Mouse (Mus musculus): ENCODE data around the gene Cnot3. TPM values are rescaled to one million over a fixed set of nuclear protein-coding genes. Genes with fewer than 3 reads are reported as not detected.
"Not testable (repeated sequence)": the region's sequence is repeated elsewhere in the genome, so short reads cannot be mapped to it uniquely, and the experiment has no call there.

Gene Cnot3
- 71.6 and 75.9 TPM in 2 replicates for total RNA-seq (2021)
- long read RNA-seq, full-length matches to known transcripts = 11 of 16 reads
- long read RNA-seq, partial matches to known transcripts = 3 of 16 reads
- long read RNA-seq, other reads (novel, unspliced or antisense) = 2 of 16 reads

GRCm38 (mm10) chr7:3644672-3645487 lies at the start of gene Cnot3:
Gene Cnot3 (plus strand): TSS chr7:3645268.
- DNase-seq = peak; percentile 96

GRCm38 (mm10) chr7:3597755-3598154 lies 47.3 kb upstream of the Cnot3 start:
- DNase-seq = not testable (repeated sequence)

GRCm38 (mm10) chr7:3601119-3601518 lies 43.9 kb upstream of the Cnot3 start:
- DNase-seq = peak; percentile 57

GRCm38 (mm10) chr7:3606798-3607197 lies 38.3 kb upstream of the Cnot3 start:
- no peak for DNase-seq

- no peak for DNase-seq
These were observed 37.7 kb upstream of the Cnot3 start for GRCm38 (mm10) chr7:3607391-3607790.

GRCm38 (mm10) chr7:3608668-3609067 lies 36.4 kb upstream of the Cnot3 start:
- DNase-seq = no peak

- DNase-seq = peak; percentile 57
These were observed 36.0 kb upstream of the Cnot3 start for GRCm38 (mm10) chr7:3609082-3609481.

- DNase-seq = no peak
These were observed 34.6 kb upstream of the Cnot3 start for GRCm38 (mm10) chr7:3610437-3610836.

GRCm38 (mm10) chr7:3611006-3611405 lies 34.1 kb upstream of the Cnot3 start:
- no peak for DNase-seq

GRCm38 (mm10) chr7:3614021-3614420 lies 31.0 kb upstream of the Cnot3 start:
- no peak for DNase-seq

- no peak for DNase-seq
These were observed 29.0 kb upstream of the Cnot3 start, which contains the start of gene Oscar for GRCm38 (mm10) chr7:3616057-3616388. Gene Oscar (minus strand): TSS chr7:3616157.

- no peak for DNase-seq
These were observed 28.5 kb upstream of the Cnot3 start for GRCm38 (mm10) chr7:3616389-3617241.

GRCm38 (mm10) chr7:3617242-3617995 lies 27.6 kb upstream of the Cnot3 start, which contains the start of gene Ndufa3:
Gene Ndufa3 (plus strand): TSS chr7:3617373.
- peak; percentile 85 for DNase-seq

- DNase-seq = no peak
These were observed 16.0 kb upstream of the Cnot3 start for GRCm38 (mm10) chr7:3629030-3629429.

GRCm38 (mm10) chr7:3629543-3630477 lies 15.3 kb upstream of the Cnot3 start, which contains the start of the genes Tfpt and Prpf31:
Gene Tfpt (minus strand): TSS chr7:3629929.
Gene Prpf31 (plus strand): TSS chr7:3629985.
- peak; percentile 83 for DNase-seq

- no peak for DNase-seq
These were observed 14.6 kb upstream of the Cnot3 start for GRCm38 (mm10) chr7:3630478-3630815.

GRCm38 (mm10) chr7:3643412-3643811 lies 1.7 kb upstream of the Cnot3 start:
- DNase-seq = no peak

GRCm38 (mm10) chr7:3643843-3644242 lies 1.2 kb upstream of the Cnot3 start:
- DNase-seq = no peak

GRCm38 (mm10) chr7:3644348-3644671 lies 758 bp upstream of the Cnot3 start:
- DNase-seq = peak; percentile 82

- DNase-seq = no peak
These were observed 489 bp downstream of the Cnot3 start for GRCm38 (mm10) chr7:3645488-3646025.

GRCm38 (mm10) chr7:3646188-3646587 lies 1.1 kb downstream of the Cnot3 start:
- no peak for DNase-seq
